Mouse (Mus musculus): ENCODE results near the gene Smyd3. TPM values are rescaled to one million over a fixed set of nuclear protein-coding genes. Genes with fewer than 3 reads are reported as not detected.

The Smyd3 gene
- polyA plus RNA-seq, 2 experiments from 2014 or later: 46.9 to 47.9 TPM

- no peak for ATAC-seq
Observed at GRCm38 (mm10) chr1:179114385-179114784, 403.5 kb downstream of the Smyd3 start.

GRCm38 (mm10) chr1:179108759-179109158 is 409.1 kb downstream of the Smyd3 start:
- no peak for ATAC-seq

GRCm38 (mm10) chr1:179107761-179108694 is 409.8 kb downstream of the Smyd3 start:
- no peak for ATAC-seq

- no peak for ATAC-seq
Observed at GRCm38 (mm10) chr1:179107211-179107610, 410.6 kb downstream of the Smyd3 start.

GRCm38 (mm10) chr1:179106702-179107145 is 411.1 kb downstream of the Smyd3 start:
- no peak for ATAC-seq

DNA sequence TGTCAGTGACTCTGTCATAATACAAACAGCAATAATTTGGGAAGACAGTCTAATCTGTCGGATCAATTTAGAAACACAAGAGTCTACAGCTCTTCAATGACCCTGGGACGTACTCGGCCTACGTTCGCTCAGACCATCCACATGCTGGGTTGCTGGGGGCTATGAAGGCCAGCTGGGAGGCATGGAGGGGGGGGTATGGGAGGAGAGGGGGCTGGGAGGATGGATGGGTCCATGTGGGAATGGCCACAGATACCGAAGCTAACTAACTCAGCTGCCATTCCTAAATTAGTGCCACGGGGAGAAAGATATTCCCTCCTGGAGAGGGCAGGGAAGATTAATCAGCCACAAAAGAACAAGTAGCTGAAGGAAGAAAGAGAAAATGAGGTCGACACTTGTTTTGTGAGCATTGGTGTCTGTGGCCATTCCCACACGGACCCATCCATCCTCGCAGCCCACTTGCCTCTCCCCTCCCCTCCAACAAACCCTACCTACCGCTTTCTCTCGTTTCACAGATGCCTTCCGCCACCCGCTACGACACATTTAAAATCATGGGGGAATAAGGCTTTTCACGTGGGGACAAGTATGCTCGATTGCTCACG is 411.6 kb downstream of the Smyd3 start:
- no peak for ATAC-seq

DNA sequence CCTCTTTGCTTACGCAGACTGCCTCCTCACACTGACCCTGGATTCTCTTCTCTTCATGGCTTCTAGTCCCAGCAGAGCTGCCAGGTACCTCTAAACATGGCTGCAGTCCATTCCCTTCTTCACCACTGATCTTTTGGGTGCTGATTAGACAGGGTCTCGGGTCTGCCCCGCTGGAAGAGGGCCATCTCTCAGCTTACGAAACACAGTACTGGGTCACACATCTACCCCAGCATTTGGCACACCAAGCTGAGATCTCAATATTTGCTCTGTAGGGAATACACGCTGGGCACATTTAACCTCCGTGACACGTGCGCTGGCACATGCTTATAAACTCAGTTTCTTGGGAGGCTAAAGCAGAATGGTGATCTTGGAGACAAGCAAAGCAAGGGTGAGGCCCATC is 413.4 kb downstream of the Smyd3 start:
- no peak for ATAC-seq

- ATAC-seq: no peak
Observed at GRCm38 (mm10) chr1:179096993-179097392, 420.8 kb downstream of the Smyd3 start.

DNA sequence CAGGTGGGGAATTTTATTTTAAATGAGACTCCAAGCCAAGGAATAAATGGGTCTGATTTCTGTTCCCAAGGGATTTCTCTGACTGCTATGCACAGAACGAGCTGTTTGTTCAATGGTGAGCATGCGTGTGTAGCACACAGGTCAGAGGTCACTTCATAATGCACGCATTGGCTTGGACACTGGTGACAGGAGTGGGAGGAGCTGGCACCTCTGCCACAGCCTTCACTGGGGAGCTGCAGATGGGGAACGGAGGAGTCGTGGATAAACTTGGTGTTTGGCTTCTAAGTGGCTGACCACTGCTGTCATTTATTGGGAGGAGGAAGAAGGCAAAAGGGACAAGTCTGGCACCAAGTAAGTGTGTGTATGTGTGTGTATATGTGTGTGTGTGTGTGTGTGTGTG is 421.5 kb downstream of the Smyd3 start:
- ATAC-seq: no peak

GRCm38 (mm10) chr1:179089174-179089573 is 428.7 kb downstream of the Smyd3 start:
- ATAC-seq: no peak

- no peak for ATAC-seq
Observed at GRCm38 (mm10) chr1:179087033-179087998, 430.5 kb downstream of the Smyd3 start.

- no peak for ATAC-seq
Observed at GRCm38 (mm10) chr1:179086208-179086607, 431.6 kb downstream of the Smyd3 start.

- ATAC-seq: no peak
Observed at GRCm38 (mm10) chr1:179083098-179083497, 434.7 kb downstream of the Smyd3 start.

GRCm38 (mm10) chr1:179073846-179074245 is 444.0 kb downstream of the Smyd3 start:
- no peak for ATAC-seq

DNA sequence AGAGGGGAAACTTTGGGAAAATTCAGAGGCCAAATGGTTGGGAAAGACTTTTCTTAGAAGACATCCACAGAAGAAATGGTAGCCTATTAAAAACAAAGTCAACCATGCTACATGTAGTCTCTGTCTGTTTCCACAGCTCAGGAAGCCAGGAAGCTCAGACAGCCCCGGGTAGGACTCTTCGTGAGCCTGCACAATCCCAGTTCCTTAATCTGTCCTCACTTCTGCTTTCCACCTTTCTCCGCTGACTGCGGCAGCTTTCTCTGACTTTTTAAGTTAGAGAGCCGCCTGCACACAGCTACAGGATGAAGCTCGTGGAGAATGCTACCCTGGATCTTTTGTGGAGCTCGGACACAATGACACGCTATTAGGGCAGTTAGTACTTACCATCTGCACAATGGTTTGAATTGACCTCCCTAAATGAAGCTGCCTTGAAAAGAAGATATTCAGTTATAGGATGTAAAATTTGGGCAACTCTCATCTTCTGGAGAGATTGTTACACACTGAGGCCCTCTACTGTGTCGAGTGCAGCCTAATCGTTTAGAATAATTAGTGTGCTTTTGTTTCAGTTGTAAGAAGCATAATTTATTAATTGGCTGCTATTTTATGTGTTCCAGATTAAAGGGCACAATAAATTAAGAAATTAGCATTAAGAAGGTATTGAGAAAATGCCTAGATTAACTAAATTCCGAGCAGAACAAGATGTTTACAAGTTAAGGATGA is 444.7 kb downstream of the Smyd3 start:
- ATAC-seq: no peak

DNA sequence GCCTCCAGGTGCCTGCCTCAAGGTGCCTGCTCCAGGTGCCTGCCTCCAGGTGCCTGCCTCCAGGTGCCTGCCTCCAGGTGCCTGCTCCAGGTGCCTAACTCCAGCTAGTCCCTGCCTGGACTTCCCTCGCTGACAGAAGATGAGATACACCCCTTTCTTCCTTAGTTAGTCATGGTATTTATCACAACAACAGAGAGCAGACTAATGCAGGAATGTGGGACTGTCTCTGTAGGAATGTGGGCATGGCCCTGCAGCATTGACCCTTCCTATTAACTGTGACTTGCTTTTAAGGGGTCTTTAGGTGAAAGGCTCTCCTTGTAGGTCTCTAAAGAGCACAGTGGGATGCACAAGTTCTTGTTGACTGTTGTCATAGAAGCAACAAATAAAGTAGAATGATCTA is 445.4 kb downstream of the Smyd3 start:
- no peak for ATAC-seq

DNA sequence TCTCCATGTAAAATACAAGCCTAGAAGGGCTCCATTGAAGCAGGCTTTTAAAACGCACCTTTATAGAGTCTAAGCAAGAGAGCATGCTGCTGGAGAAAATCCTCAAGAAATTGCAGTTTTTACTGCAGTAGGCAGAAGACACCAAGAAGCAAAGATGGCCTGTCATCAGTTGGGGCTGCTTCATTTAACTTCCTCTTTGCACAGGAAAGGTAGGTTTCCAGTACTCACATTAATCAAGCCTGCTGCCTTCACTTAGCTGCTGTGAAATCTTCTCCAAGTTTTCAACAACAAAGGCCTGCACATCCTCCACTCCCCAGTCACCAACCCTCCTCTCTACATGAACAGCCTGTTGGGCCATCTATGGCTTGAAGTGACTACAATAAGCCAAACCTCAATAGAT is 448.9 kb downstream of the Smyd3 start:
- no peak for ATAC-seq

DNA sequence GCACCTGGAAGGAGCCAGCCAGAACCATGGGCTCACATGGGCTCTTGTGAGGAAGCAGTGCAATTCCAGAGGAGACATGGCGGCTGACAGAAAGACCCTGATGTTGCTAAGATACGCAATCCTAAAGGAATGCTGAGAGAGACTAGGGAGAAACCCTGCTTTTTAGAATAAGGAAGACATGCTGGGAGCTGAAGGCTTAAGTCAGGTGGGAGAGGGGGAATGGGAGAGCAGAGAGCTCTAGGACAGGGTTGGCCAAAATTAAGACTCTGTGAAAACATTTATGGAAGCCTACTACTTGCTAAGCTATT is 452.6 kb downstream of the Smyd3 start:
- no peak for ATAC-seq

DNA sequence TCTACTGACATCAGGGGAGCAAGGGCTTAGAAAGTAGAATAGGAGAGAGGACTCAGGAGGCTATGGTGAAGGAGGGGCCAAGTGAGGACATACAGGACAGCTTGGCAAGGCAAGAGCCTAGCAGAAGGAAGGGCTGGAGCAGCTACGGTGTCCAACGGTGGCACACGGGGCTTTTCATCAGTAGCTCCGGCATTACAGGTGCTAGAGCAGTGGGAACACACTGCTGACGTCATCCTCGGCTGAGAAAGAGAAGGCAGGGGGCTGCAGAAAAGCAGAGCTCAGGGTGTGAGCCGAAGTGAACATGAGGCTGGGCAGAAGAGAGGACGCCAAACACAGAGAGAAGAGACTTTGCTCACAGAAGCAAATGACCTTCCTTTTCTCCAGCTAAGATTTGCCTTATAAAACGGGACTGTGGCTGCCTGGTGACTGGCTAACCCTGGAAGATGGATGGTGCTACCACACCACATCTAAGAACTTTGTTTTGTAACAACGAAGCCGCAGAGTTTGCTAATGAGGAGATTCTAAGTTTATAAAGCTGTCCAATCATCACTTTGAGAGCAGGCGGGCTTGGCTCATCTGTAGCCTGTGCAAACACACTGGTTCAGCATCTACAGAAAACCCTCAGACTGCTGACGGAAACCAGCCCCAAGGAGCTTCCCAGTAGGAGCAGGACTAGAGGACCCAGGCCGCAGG is 453.1 kb downstream of the Smyd3 start:
- no peak for ATAC-seq

DNA sequence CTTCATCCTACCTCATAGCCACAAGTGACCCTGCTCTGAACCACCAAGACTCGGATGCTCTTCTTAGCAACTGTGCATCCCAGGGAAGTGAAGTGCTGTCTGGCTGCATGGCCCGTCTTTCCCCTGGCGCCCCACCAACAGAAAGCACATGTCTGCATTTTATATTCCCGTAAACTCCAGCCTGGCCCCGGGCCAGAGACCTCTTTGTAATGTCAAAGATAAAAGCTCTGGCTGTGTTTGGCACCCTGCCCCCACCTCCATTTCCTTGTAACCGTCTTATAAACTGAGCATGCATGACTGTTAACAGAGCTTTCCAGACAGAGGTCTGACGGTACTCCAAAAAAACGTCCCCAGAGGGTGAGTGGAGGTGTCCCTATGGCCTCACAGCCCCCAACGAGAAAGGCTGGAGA is 456.1 kb downstream of the Smyd3 start:
- ATAC-seq: no peak

DNA sequence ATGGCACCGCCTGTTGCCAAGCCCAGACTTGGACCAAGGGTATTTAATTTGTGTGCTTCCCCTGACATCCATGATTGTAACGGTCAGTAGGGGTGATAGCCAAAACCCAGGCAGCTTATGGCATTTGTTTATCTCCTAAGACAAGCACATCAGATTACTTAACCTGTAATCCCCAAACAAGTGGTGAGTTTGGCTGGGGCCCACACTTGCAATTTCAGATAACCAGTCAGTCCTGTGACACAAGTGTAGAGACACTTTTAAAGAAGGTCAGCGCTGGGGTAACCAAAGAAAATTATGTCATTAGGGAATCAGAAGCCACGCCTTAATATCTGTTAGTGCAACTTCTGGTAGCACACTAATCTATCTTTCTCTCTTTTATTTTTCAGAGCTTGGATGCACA is 456.8 kb downstream of the Smyd3 start:
- no peak for ATAC-seq

All from CD4-positive, CD25-positive, alpha-beta regulatory T cell, adult 4 months (primary cell).